Mouse (Mus musculus) frontal cortex, postnatal 25 days (tissue): ENCODE measurements at regions not wholly inside any gene's neighbourhood (a gene's known extent, or its start where the extent isn't known, plus 50 kb on each side); places are given as distances from the start of the nearest gene placed in this dataset.
A peak's percentile ranks its signal among the peaks of the same experiment; 100 is the strongest.

ENCODE experiments used
- DNase-seq, 2 experiments: peaks; one replicate each; pipeline ENCODE4 v3.0.0; 2022; ENCODE audit warnings: low spot score in 2 of 2

- no peak for DNase-seq
These were observed 241.3 kb downstream of the 1500009L16Rik start for GRCm38 (mm10) chr10:83963779-83964643.

- DNase-seq = no peak
These were observed 242.2 kb downstream of the 1500009L16Rik start for GRCm38 (mm10) chr10:83964838-83965237.

DNA sequence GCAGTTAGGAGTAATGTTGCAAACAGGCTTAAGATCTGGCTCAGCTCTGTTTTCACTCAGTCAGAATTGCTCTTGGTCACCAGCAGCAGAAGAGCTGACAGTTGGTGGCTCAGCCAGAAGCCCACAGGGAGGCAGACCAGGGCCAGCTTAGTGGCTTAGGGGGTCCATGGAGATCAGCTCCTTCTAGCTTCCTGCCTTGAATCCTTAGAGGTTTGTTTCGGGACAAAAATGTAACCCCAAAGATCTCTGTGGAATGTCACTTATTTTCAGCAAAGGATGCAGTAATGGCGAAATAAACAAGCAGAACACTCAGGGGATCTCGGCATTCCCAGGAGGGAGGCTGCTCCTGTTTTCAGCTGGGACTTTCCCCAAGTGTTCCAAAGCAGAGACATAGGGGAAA is 247.8 kb downstream of the 1500009L16Rik start:
- no peak for DNase-seq

- DNase-seq = no peak
These were observed 251.9 kb downstream of the 1500009L16Rik start for GRCm38 (mm10) chr10:83974548-83974947.

GRCm38 (mm10) chr10:83976548-83976947 is 253.9 kb downstream of the 1500009L16Rik start:
- no peak for DNase-seq

DNA sequence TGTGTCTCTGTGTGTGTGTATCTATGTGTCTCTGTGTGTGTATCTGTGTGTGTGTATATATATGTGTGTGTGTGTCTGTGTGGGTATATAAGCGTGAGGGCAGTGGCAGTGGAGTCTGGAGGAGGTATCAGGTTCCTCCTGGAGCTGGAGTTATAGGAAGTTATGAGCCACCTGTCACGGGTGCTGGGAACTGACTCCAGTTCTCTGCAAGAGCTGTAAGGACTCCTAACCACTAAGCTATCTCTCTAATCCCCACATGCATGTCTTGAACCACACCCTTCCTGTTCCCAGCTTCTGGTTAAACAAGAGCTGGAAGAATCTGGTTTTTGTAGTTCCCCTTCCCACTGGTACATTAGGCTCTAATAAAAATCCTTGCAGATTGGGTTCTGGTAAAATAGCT is 257.3 kb downstream of the 1500009L16Rik start:
- DNase-seq = no peak

GRCm38 (mm10) chr10:83984697-83985415 is 262.2 kb downstream of the 1500009L16Rik start:
- no peak for DNase-seq

- DNase-seq = no peak
These were observed 270.1 kb downstream of the 1500009L16Rik start for GRCm38 (mm10) chr10:83992577-83993305.

DNA sequence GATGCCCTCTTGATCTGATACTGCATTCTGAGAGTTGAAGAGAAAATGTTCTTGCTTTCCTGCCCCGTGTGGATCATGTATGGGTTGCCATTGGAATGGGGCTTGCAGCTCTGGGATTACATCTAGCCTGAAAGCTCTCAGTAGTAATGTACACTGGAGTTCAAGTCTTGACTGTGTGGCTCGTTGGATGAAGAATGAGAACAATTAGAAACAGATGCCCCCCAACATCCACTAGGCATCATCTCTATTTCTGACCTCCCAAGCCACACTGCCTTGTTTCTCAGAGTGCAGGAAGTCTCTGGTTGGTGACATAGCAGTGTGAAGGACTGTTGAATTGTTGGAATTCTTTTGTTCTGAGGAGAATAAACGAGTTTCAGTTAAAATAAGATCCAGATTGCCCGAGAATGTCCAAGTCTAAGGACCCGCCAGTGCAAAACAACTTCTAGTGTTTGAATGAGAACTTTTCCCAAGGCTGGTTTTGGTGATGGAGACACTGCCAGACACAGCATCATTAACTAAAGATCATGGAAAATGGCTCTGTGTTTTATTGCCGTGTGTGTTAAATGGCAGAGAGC is 272.4 kb downstream of the 1500009L16Rik start:
- no peak for DNase-seq

DNA sequence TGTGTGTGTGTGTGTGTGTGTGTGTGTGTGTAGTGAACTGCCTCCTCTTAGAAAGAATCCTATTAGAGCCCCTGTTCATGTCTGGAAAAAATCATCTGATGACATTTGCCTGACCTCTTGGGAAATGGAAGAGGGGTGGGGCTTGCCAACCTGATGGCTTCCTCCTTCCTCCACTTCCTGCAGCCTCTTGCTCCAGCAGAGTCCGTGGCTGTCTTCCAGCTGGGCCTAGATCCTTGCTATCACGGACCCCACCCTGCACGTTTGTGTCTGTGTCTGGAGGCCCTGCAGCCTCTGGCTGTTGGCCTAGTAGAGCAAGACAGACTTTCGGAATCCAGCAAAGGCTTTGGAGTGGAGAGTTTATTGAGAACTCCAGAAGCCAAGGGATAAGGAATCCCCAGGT is 273.2 kb downstream of the 1500009L16Rik start:
- DNase-seq = no peak

GRCm38 (mm10) chr10:83996489-83996888 is 273.8 kb downstream of the 1500009L16Rik start:
- DNase-seq = no peak

DNA sequence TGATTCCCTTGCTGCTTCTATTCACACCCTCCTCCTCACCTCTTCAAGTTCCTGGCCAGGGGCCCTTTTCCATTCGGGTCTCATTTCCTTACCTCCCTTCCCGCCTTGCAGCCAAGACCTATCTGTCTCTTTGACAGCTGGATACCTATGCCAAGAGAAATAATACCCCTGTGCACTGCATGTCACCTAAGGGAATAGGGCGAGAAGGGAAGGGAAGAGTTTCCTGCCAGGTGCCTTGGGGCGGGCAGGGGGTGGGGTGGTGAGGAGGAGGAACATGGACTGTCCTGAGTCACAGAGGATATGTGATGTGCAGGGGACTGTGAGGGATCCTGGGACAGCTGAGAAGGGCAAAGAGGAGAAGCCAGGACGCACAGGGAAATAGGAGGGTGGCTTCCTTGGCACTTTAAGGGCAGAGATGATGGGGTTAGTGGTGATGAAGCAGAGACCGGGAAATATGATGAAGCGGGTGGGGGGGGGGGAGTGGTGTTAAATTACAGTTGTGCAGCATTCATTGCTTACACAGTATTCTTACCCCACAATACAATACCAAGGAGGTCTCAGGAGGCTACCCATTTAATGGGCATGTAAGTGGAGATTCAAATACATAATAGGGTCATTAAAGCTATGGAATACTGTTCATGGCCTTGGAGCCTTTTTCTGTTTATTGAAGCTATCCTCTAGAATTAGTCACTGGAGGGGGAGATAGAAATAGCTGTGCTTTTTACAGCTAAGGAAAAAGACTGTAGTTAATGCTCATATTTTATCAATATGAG is 278.0 kb downstream of the 1500009L16Rik start:
- no peak for DNase-seq

DNA sequence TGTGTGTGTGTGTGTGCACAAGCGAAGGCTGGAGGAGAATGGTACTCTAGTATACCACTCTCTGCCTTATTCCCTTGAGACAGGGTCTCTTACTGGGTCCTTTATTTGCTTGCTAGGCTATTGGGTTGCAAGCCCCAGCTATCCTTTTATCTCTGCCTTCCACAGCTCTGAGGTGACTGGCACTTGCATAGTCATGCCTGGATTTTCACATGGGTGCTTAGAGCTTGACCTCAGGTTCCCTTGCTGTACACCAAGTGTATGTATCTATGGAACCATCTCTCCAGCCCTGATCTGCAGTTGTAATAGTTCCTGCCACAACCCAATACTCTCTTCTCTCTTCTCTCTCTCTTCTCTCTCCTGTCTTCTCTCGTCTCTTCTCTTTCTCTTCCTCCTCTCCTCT is 280.1 kb downstream of the 1500009L16Rik start:
- no peak for DNase-seq

DNA sequence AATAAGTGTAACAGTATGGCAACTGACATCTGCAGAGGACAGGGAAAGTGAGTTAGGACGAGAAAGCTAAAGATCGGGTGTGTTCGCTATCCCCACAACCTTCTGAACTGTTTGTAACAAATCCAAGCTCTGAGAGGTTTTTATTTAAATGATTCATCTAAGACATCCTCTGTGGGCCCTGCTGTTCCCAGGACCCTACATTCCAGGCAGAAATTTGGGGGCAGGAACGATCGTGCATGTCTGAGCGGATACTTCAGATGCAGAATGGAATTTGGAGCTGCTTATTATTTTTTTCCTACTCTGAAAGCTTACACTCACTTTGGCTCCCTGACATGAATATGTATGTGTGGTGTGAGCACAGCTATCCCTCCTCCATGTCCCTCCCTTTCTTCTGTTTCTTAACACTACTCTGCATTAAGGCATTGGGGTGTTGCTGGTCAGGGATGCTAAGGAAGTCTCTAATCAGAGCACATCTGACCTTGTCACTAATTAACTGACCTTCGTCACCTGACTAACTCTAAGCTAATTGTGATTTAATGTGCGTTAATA is 281.0 kb downstream of the 1500009L16Rik start:
- no peak for DNase-seq

DNA sequence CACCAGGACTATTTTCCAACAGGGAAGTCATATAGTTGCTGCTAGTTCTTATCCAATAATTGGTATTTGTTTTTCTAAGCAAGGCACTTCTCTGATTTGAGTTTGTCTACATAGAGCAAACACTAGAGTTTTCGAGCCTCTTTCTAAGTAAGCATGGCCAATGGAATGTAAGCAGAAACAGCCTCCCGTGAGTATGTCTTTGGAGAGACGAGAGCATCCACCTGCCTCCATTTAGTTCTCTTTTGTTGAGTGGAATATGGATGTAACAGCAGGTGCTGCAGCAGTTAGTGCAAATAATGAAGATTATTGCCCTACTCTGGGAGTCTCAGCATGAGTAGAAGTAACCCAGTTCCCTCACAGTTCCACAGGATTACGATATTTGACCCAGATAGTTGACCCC is 286.3 kb downstream of the 1500009L16Rik start:
- no peak for DNase-seq

GRCm38 (mm10) chr10:84019381-84019780 is 296.7 kb downstream of the 1500009L16Rik start:
- peak; percentile 41 to 42 for DNase-seq

DNA sequence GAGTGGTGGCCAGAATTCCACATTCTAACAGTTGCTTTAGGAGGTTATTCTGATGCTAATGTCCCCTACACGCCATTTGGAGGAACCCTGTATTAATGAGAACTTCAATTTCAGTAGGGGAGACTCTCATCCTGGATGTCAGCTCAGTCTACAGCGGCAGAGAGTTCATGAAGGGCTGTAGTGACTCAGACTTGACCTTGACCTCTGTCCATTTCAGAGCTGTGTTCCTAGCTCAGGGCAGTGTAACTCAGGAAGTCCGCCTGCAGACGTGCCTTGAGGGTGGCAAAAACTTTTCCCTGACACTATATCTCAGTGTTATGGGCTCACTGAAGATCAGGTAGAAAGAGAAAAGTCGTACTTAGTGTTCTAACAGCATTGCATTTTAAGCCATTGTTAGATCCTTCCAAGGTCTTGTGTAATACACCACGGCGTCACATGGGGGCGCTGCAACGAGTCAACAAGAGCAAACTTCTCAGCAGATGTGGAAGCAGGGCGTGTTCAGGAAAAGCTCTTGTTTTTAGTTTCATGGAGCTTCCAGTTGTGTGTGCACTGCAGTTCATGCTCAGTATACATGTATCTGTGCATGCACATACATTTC is 297.5 kb downstream of the 1500009L16Rik start:
- DNase-seq = peak; percentile 18 to 39

- no peak for DNase-seq
These were observed 298.8 kb downstream of the 1500009L16Rik start for GRCm38 (mm10) chr10:84021167-84022120.

GRCm38 (mm10) chr10:84024294-84024693 is 301.6 kb downstream of the 1500009L16Rik start:
- DNase-seq = no peak
